In the genomic region with DNA sequence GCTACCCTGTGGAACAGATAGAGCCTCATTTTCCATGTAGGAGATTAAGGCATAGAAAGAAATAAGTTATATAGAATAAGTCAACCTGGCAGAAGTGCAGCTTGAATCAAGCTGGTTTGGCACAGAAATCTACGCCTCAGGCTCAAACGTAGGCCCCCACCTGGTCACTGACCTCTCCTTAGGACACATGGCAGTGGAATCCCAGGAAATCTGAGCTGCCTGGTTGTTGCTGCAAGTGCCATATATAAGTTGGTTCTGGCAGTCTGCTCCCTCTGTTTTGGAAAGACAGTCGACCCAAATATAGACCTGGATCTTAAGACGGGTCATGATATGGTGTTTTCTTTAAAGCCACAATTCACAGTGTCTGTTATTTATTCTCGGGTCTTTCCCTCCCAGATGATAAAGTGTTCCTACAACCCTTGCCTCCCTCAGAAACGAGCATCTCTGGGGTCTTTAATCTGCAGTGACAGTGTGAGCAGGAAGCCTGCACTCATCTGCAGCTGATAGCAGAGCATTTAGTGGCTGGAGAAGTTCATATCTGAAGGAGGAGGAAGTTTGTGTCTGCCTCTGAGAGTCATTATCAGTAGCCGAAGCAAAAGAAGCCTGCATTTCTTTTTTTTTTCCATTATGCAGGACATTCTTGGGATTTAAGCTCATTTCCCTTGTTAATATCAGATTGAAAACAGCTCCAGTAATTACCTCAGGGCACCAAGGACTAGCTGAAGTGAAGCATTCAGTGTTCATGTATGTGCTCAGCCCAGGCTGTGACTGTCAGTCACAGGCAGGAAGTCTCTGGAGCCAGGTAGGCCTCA, we compare ENCODE assay signal across 11 mouse cellular contexts.
A peak's percentile ranks its signal among the peaks of the same experiment; 100 is the strongest.
DNase-seq lines count a peak whose midpoint lies in the region; ATAC-seq and TF ChIP-seq lines count a peak whose summit lies in the region.
"Had no signal": no experiment of that assay in that cellular context is flagged by ENCODE, and none has a peak within 500 bp of the region (broad histone marks: within the 10 kb centered on the region; RNA-seq: fewer than 3 reads in every experiment).

No protein-coding gene starts in this region.

- no peaks in the 10 kb centered on the region for H3K36me3 ChIP-seq in embryonic facial prominence, embryonic 11.5 days (replicated peaks; ENCODE audit: control insufficient read depth, insufficient read depth, low read depth, low read length)
- no peaks in the 10 kb centered on the region for H3K36me3 ChIP-seq in embryonic facial prominence, embryonic 10.5 days (replicated peaks)
- no peaks in the 10 kb centered on the region for H3K36me3 ChIP-seq in intestine, embryonic 16.5 days (ENCODE audit: control insufficient read depth, insufficient read depth, low read length)
- no peaks in the 10 kb centered on the region for H3K36me3 ChIP-seq in intestine, postnatal 0 days (ENCODE audit: control insufficient read depth, insufficient read depth)
- no peaks in the 10 kb centered on the region for H3K36me3 ChIP-seq in liver, embryonic 11.5 days (ENCODE audit: control insufficient read depth, insufficient read depth, low read length)
- H3K36me3 ChIP-seq: intestine, embryonic 15.5 days had no signal

- H3K4me2 ChIP-seq in embryonic facial prominence, embryonic 11.5 days (ENCODE audit: low read depth, low read length) = no peak overlapping the region
- H3K4me2 ChIP-seq in intestine, embryonic 16.5 days (ENCODE audit: low read depth, low read length) = no peak overlapping the region
- H3K4me2 ChIP-seq in intestine, postnatal 0 days (replicated peaks; ENCODE audit: low read depth) = no peak overlapping the region
- peak overlapping the region; percentile 33 for H3K4me2 ChIP-seq in liver, embryonic 11.5 days
- H3K4me2 ChIP-seq: intestine, embryonic 15.5 days had no signal

- ATAC-seq in embryonic facial prominence, embryonic 11.5 days (replicated peaks; ENCODE audit: insufficient number of reproducible peaks, low FRiP score, low TSS enrichment, low read depth) = no peak
- ATAC-seq in intestine, embryonic 16.5 days = no peak
- no peak for ATAC-seq in intestine, postnatal 0 days
- peak; percentile 88 for ATAC-seq in liver, embryonic 11.5 days (replicated peaks; ENCODE audit: low FRiP score)
- ATAC-seq in erythroid progenitor cell, adult 5-6 weeks (replicated peaks; ENCODE audit: low FRiP score, poor library complexity, severe bottlenecking) = no peak
- ATAC-seq: intestine, embryonic 15.5 days had no signal

- no peaks in the 10 kb centered on the region for H3K27me3 ChIP-seq in embryonic facial prominence, embryonic 11.5 days (ENCODE audit: control insufficient read depth, insufficient read depth, low read length)
- no peaks in the 10 kb centered on the region for H3K27me3 ChIP-seq in embryonic facial prominence, embryonic 10.5 days (replicated peaks; ENCODE audit: low read depth, poor library complexity, severe bottlenecking)
- no peaks in the 10 kb centered on the region for H3K27me3 ChIP-seq in intestine, embryonic 16.5 days (replicated peaks; ENCODE audit: control insufficient read depth, insufficient read depth, low read length)
- no peaks in the 10 kb centered on the region for H3K27me3 ChIP-seq in intestine, postnatal 0 days (replicated peaks; ENCODE audit: control insufficient read depth, insufficient read depth, low read length)
- H3K27me3 ChIP-seq in liver, embryonic 11.5 days (replicated peaks; ENCODE audit: control insufficient read depth, insufficient read depth, low read length) = no peaks in the 10 kb centered on the region
- H3K27me3 ChIP-seq: intestine, embryonic 15.5 days had no signal

- 47% methylated on average over 7 of the region's 7 CpGs for WGBS in embryonic facial prominence, embryonic 11.5 days
- WGBS in embryonic facial prominence, embryonic 10.5 days = 53% methylated on average over 7 of the region's 7 CpGs
- 50% methylated on average over 7 of the region's 7 CpGs for WGBS in intestine, embryonic 16.5 days
- 60% methylated on average over 7 of the region's 7 CpGs for WGBS in intestine, postnatal 0 days
- 19% methylated on average over 7 of the region's 7 CpGs for WGBS in liver, embryonic 11.5 days

- no peak overlapping the region for H3K4me3 ChIP-seq in embryonic facial prominence, embryonic 11.5 days (ENCODE audit: low read depth, low read length)
- H3K4me3 ChIP-seq in embryonic facial prominence, embryonic 10.5 days = no peak overlapping the region
- H3K4me3 ChIP-seq in intestine, embryonic 16.5 days (ENCODE audit: low read length) = no peak overlapping the region
- no peak overlapping the region for H3K4me3 ChIP-seq in intestine, postnatal 0 days (ENCODE audit: low read depth, low read length)
- H3K4me3 ChIP-seq in liver, embryonic 11.5 days (ENCODE audit: low read depth, low read length) = no peak overlapping the region
- H3K4me3 ChIP-seq: intestine, embryonic 15.5 days had no signal

- no peak for TF ChIP-seq CTCF in intestine, postnatal 0 days (IDR thresholded peaks at IDR 0.05; ENCODE audit: low read depth)

- H3K27ac ChIP-seq in embryonic facial prominence, embryonic 11.5 days (replicated peaks; ENCODE audit: low read depth, low read length) = no peak overlapping the region
- no peak overlapping the region for H3K27ac ChIP-seq in embryonic facial prominence, embryonic 10.5 days (replicated peaks)
- peak overlapping the region; percentile 11; the same call in 1 of the 2 replicates for H3K27ac ChIP-seq in intestine, embryonic 16.5 days (ENCODE audit: low read length)
- no peak overlapping the region for H3K27ac ChIP-seq in intestine, postnatal 0 days (ENCODE audit: low read depth, low read length)
- H3K27ac ChIP-seq in liver, embryonic 11.5 days (ENCODE audit: low read depth, low read length) = peak overlapping the region; percentile 71
- H3K27ac ChIP-seq: intestine, embryonic 15.5 days had no signal

- peak; percentile 42 for DNase-seq in embryonic facial prominence, embryonic 11.5 days (ENCODE audit: low spot score)
- DNase-seq in embryonic facial prominence, embryonic 10.5 days (ENCODE audit: low spot score) = no peak
- DNase-seq in MEL-GATA-1-ER (ENCODE audit: extremely low read depth, low read depth) = peak; percentile 93
- no peak for DNase-seq in liver, embryonic 11.5 days (ENCODE audit: low spot score)
- no peak for DNase-seq in spleen, postnatal 36 days (ENCODE audit: low spot score in 2 of 2)
- DNase-seq: adrenal gland, adult 8-10 months; cerebellum, adult 9-10 months had no signal

- H3K9me3 ChIP-seq in embryonic facial prominence, embryonic 11.5 days (replicated peaks; ENCODE audit: control insufficient read depth, low read length) = no peaks in the 10 kb centered on the region
- H3K9me3 ChIP-seq in embryonic facial prominence, embryonic 10.5 days = no peaks in the 10 kb centered on the region
- H3K9me3 ChIP-seq in intestine, embryonic 16.5 days (ENCODE audit: control insufficient read depth, low read length) = no peaks in the 10 kb centered on the region
- no peaks in the 10 kb centered on the region for H3K9me3 ChIP-seq in intestine, postnatal 0 days (ENCODE audit: control insufficient read depth)
- H3K9me3 ChIP-seq in liver, embryonic 11.5 days (ENCODE audit: control insufficient read depth, low read length) = no peaks in the 10 kb centered on the region
- H3K9me3 ChIP-seq: intestine, embryonic 15.5 days had no signal

- no peak overlapping the region for H3K9ac ChIP-seq in embryonic facial prominence, embryonic 11.5 days (replicated peaks; ENCODE audit: low read length)
- H3K9ac ChIP-seq in intestine, embryonic 16.5 days (ENCODE audit: low read depth, low read length) = no peak overlapping the region
- no peak overlapping the region for H3K9ac ChIP-seq in intestine, postnatal 0 days (ENCODE audit: low read depth, low read length)
- H3K9ac ChIP-seq in liver, embryonic 11.5 days (ENCODE audit: low read depth, low read length) = no peak overlapping the region
- H3K9ac ChIP-seq: intestine, embryonic 15.5 days had no signal

- H3K4me1 ChIP-seq in embryonic facial prominence, embryonic 11.5 days (ENCODE audit: control insufficient read depth, insufficient read depth, low read length) = no peaks in the 10 kb centered on the region
- peaks cover 18% of the 10 kb centered on the region for H3K4me1 ChIP-seq in embryonic facial prominence, embryonic 10.5 days
- peaks cover 21% of the 10 kb centered on the region for H3K4me1 ChIP-seq in intestine, embryonic 16.5 days (ENCODE audit: control insufficient read depth, insufficient read depth, low read length)
- H3K4me1 ChIP-seq in intestine, postnatal 0 days (replicated peaks; ENCODE audit: control insufficient read depth, insufficient read depth, low read length) = no peaks in the 10 kb centered on the region
- H3K4me1 ChIP-seq in liver, embryonic 11.5 days (replicated peaks; ENCODE audit: control insufficient read depth, insufficient read depth, low read length) = peaks cover 30% of the 10 kb centered on the region
- H3K4me1 ChIP-seq: intestine, embryonic 15.5 days had no signal

Comparison
In these comparisons a context has a peak if more than half of its experiments do, and no peak if none do; other contexts are left out.
1. DNase-seq: peak in embryonic facial prominence, embryonic 11.5 days (single experiment) and MEL-GATA-1-ER (single experiment); none in embryonic facial prominence, embryonic 10.5 days (single experiment), liver, embryonic 11.5 days (single experiment) and spleen, postnatal 36 days (0 of 2).
2. H3K27ac ChIP-seq: peak in intestine, embryonic 16.5 days (single experiment) and liver, embryonic 11.5 days (single experiment); none in embryonic facial prominence, embryonic 11.5 days (single experiment), embryonic facial prominence, embryonic 10.5 days (single experiment) and intestine, postnatal 0 days (single experiment).